In genomic region chr6:140924319-140924981, GRCm38 (mm10) we compare ENCODE assay signal across 8 mouse cellular contexts.
DNase-seq lines count a peak whose midpoint lies in the region; ATAC-seq lines count a peak whose summit lies in the region.

No protein-coding gene starts in this region.

- H3K4me3 ChIP-seq in heart, embryonic 11.5 days (ENCODE audit: low read depth, low read length): no peak overlapping the region
- H3K4me3 ChIP-seq in embryonic facial prominence, embryonic 13.5 days: no peak overlapping the region
- no peak overlapping the region for H3K4me3 ChIP-seq in hindbrain, embryonic 13.5 days
- H3K4me3 ChIP-seq in midbrain, embryonic 11.5 days (ENCODE audit: low read depth, low read length): no peak overlapping the region

- H3K4me2 ChIP-seq in heart, embryonic 11.5 days: no peak overlapping the region
- no peak overlapping the region for H3K4me2 ChIP-seq in embryonic facial prominence, embryonic 13.5 days
- H3K4me2 ChIP-seq in hindbrain, embryonic 13.5 days: no peak overlapping the region
- no peak overlapping the region for H3K4me2 ChIP-seq in midbrain, embryonic 11.5 days

- no peaks in the 10 kb centered on the region for H3K36me3 ChIP-seq in heart, embryonic 11.5 days (ENCODE audit: control insufficient read depth, insufficient read depth, low read length)
- no peaks in the 10 kb centered on the region for H3K36me3 ChIP-seq in embryonic facial prominence, embryonic 13.5 days
- H3K36me3 ChIP-seq in hindbrain, embryonic 13.5 days: no peaks in the 10 kb centered on the region
- H3K36me3 ChIP-seq in midbrain, embryonic 11.5 days (ENCODE audit: control insufficient read depth, insufficient read depth, low read length): no peaks in the 10 kb centered on the region

- no peak overlapping the region for H3K27ac ChIP-seq in heart, embryonic 11.5 days (ENCODE audit: low read depth, low read length)
- H3K27ac ChIP-seq in embryonic facial prominence, embryonic 13.5 days: 0 out of 2 replicates have a peak overlapping the region, but pooled peaks have one; percentile 22
- no peak overlapping the region for H3K27ac ChIP-seq in hindbrain, embryonic 13.5 days
- H3K27ac ChIP-seq in midbrain, embryonic 11.5 days (ENCODE audit: low read depth, low read length): no peak overlapping the region

- H3K9me3 ChIP-seq in heart, embryonic 11.5 days (replicated peaks; ENCODE audit: control insufficient read depth, low read length): no peaks in the 10 kb centered on the region
- H3K9me3 ChIP-seq in embryonic facial prominence, embryonic 13.5 days: no peaks in the 10 kb centered on the region
- H3K9me3 ChIP-seq in hindbrain, embryonic 13.5 days: no peaks in the 10 kb centered on the region
- H3K9me3 ChIP-seq in midbrain, embryonic 11.5 days (ENCODE audit: control insufficient read depth, low read length): no peaks in the 10 kb centered on the region

- H3K9ac ChIP-seq in heart, embryonic 11.5 days (ENCODE audit: low read depth, low read length): no peak overlapping the region
- H3K9ac ChIP-seq in embryonic facial prominence, embryonic 13.5 days: no peak overlapping the region
- H3K9ac ChIP-seq in hindbrain, embryonic 13.5 days: no peak overlapping the region
- H3K9ac ChIP-seq in midbrain, embryonic 11.5 days (ENCODE audit: low read length): no peak overlapping the region

- 58% methylated on average over 12 of the region's 12 CpGs for WGBS in heart, embryonic 11.5 days (ENCODE audit: insufficient replicate concordance)
- 53% methylated on average over 12 of the region's 12 CpGs for WGBS in embryonic facial prominence, embryonic 13.5 days
- WGBS in hindbrain, embryonic 13.5 days: 54% methylated on average over 12 of the region's 12 CpGs
- WGBS in midbrain, embryonic 11.5 days: 50% methylated on average over 12 of the region's 12 CpGs

- no peak for ATAC-seq in heart, embryonic 11.5 days (replicated peaks; ENCODE audit: insufficient number of reproducible peaks, low FRiP score, low TSS enrichment)
- ATAC-seq in embryonic facial prominence, embryonic 13.5 days (ENCODE audit: insufficient number of reproducible peaks, insufficient read depth, low FRiP score, low TSS enrichment, low read depth): no peak
- ATAC-seq in hindbrain, embryonic 13.5 days (ENCODE audit: low FRiP score): peak; percentile 67; the same call in 1 of the 2 replicates
- ATAC-seq in midbrain, embryonic 11.5 days (ENCODE audit: low FRiP score): peak; percentile 79

- H3K4me1 ChIP-seq in heart, embryonic 11.5 days (ENCODE audit: control insufficient read depth, insufficient read depth, low read length): no peaks in the 10 kb centered on the region
- H3K4me1 ChIP-seq in embryonic facial prominence, embryonic 13.5 days: peaks cover 10% of the 10 kb centered on the region
- no peaks in the 10 kb centered on the region for H3K4me1 ChIP-seq in hindbrain, embryonic 13.5 days (replicated peaks)
- no peaks in the 10 kb centered on the region for H3K4me1 ChIP-seq in midbrain, embryonic 11.5 days (ENCODE audit: control insufficient read depth, insufficient read depth, low read length)

- DNase-seq in heart, adult 18-20 months: peak; percentile 36 to 83
- peak; percentile 25 for DNase-seq in adrenal gland, postnatal 25 days
- peak; percentile 37 to 44 for DNase-seq in layer of hippocampus, postnatal 36 days
- peak; percentile 89 for DNase-seq in midbrain, embryonic 11.5 days (ENCODE audit: low spot score, missing footprints)
- DNase-seq in thymus, postnatal 14 days: peak; percentile 5

- no peaks in the 10 kb centered on the region for H3K27me3 ChIP-seq in heart, embryonic 11.5 days (ENCODE audit: control insufficient read depth, insufficient read depth, low read length)
- no peaks in the 10 kb centered on the region for H3K27me3 ChIP-seq in embryonic facial prominence, embryonic 13.5 days
- H3K27me3 ChIP-seq in hindbrain, embryonic 13.5 days: no peaks in the 10 kb centered on the region
- no peaks in the 10 kb centered on the region for H3K27me3 ChIP-seq in midbrain, embryonic 11.5 days (ENCODE audit: control insufficient read depth, insufficient read depth, low read length)

Comparison
In these comparisons a context has a peak if more than half of its experiments do, and no peak if none do; other contexts are left out.
1. DNase-seq: peak in every context shown above with its lines; median percentile 89 in midbrain, embryonic 11.5 days; 60 in heart, adult 18-20 months; 40 in layer of hippocampus, postnatal 36 days; 25 in adrenal gland, postnatal 25 days; 5 in thymus, postnatal 14 days.
2. ATAC-seq: peak in hindbrain, embryonic 13.5 days (single experiment) and midbrain, embryonic 11.5 days (single experiment); none in heart, embryonic 11.5 days (single experiment) and embryonic facial prominence, embryonic 13.5 days (single experiment).